Mouse (Mus musculus): ENCODE measurements around the gene Prdx6. TPM values are rescaled to one million over a fixed set of nuclear protein-coding genes. Genes with fewer than 3 reads are reported as not detected.

Gene Prdx6
- polyA plus RNA-seq, 1 experiment: 203 TPM

- no peak for TF ChIP-seq CEBPB (IDR thresholded peaks at IDR 0.05; ENCODE audit: insufficient read depth, poor library complexity, severe bottlenecking)
- TF ChIP-seq TCF12 (IDR thresholded peaks at IDR 0.05; ENCODE audit: insufficient read depth, poor library complexity, severe bottlenecking): no peak
- TF ChIP-seq E2F4 (IDR thresholded peaks at IDR 0.05; ENCODE audit: insufficient read depth): no peak
- no peak for TF ChIP-seq USF1 (IDR thresholded peaks at IDR 0.05; ENCODE audit: low read depth)
- TF ChIP-seq MAX (IDR thresholded peaks at IDR 0.05; ENCODE audit: low read depth): no peak
- TF ChIP-seq TCF3 (IDR thresholded peaks at IDR 0.05; ENCODE audit: insufficient read length, low read depth): no peak
- TF ChIP-seq POLR2A (IDR thresholded peaks at IDR 0.05; ENCODE audit: insufficient read length, low read depth): no peak
- no peak for TF ChIP-seq POLR2AphosphoS2 (IDR thresholded peaks at IDR 0.05; ENCODE audit: insufficient read length, low read depth)
- no peak for TF ChIP-seq MYOD1 (IDR thresholded peaks at IDR 0.05; ENCODE audit: control insufficient read depth in 1 of 3, insufficient read length in 2 of 3, low read depth in 2 of 3)
- no peak for TF ChIP-seq REST (IDR thresholded peaks at IDR 0.05; ENCODE audit: insufficient read depth, insufficient read length)
- no peak for TF ChIP-seq MYOG (IDR thresholded peaks at IDR 0.05; ENCODE audit: control insufficient read depth in 1 of 3, insufficient read depth in 1 of 3, insufficient read length in 2 of 3, low read depth in 2 of 3)
- no peak for TF ChIP-seq SRF (IDR thresholded peaks at IDR 0.05; ENCODE audit: control insufficient read depth, insufficient read length, low read depth)
- Histone ChIP-seq H3K27me3 (ENCODE audit: control insufficient read depth, insufficient read depth, insufficient read length) (no peaks in the 10 kb centered on the region), H3ac (ENCODE audit: control insufficient read depth, insufficient read length) (no peak overlapping the region), H3K4me2 (ENCODE audit: low read depth) (no peak overlapping the region), H3K4me3 (no peak overlapping the region), H3K79me2 (ENCODE audit: control insufficient read depth, insufficient read depth) (no peaks in the 10 kb centered on the region), H3K36me3 (ENCODE audit: control insufficient read depth, insufficient read depth) (no peaks in the 10 kb centered on the region)
These were observed 9.7 kb upstream of the Prdx6 start for GRCm38 (mm10) chr1:161260761-161261160.

DNA sequence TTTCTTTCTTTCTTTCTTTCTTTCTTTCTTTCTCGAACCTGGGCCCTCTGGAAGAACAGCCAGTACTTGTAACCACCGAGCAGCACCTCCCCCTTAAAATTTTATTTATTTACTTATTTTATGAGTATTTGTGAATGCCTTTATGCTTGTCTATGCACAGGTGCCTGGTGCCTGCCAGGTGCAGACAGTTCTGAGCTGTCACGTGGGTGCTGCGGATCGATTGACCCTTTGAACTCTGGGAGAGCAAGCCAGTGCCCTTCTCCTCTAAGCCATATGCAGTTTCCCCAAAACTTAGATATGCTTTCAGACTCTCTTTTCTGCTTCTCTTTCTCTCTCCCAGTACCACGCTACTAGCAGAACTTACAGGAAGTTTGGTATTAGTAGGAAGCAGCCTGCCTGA, 8.1 kb upstream of the Prdx6 start:
- H3ac ChIP-seq (ENCODE audit: control insufficient read depth, insufficient read length): no peak overlapping the region
- H3K79me2 ChIP-seq (ENCODE audit: control insufficient read depth, insufficient read depth): no peaks in the 10 kb centered on the region
- no peaks in the 10 kb centered on the region for H3K36me3 ChIP-seq (ENCODE audit: control insufficient read depth, insufficient read depth)
- no peaks in the 10 kb centered on the region for H3K27me3 ChIP-seq (ENCODE audit: control insufficient read depth, insufficient read depth, insufficient read length)
- H3K4me3 ChIP-seq: no peak overlapping the region
- no peak overlapping the region for H3K4me2 ChIP-seq (ENCODE audit: low read depth)
- TF ChIP-seq USF1 (IDR thresholded peaks at IDR 0.05; ENCODE audit: low read depth) (no peak), MYOD1 (IDR thresholded peaks at IDR 0.05; ENCODE audit: control insufficient read depth in 1 of 3, insufficient read length in 2 of 3, low read depth in 2 of 3) (no peak), POLR2AphosphoS2 (IDR thresholded peaks at IDR 0.05; ENCODE audit: insufficient read length, low read depth) (no peak), REST (IDR thresholded peaks at IDR 0.05; ENCODE audit: insufficient read depth, insufficient read length) (no peak), SRF (IDR thresholded peaks at IDR 0.05; ENCODE audit: control insufficient read depth, insufficient read length, low read depth) (no peak), MYOG (IDR thresholded peaks at IDR 0.05; ENCODE audit: control insufficient read depth in 1 of 3, insufficient read depth in 1 of 3, insufficient read length in 2 of 3, low read depth in 2 of 3) (no peak), E2F4 (IDR thresholded peaks at IDR 0.05; ENCODE audit: insufficient read depth) (no peak), MAX (IDR thresholded peaks at IDR 0.05; ENCODE audit: low read depth) (no peak), CEBPB (IDR thresholded peaks at IDR 0.05; ENCODE audit: insufficient read depth, poor library complexity, severe bottlenecking) (no peak), TCF12 (IDR thresholded peaks at IDR 0.05; ENCODE audit: insufficient read depth, poor library complexity, severe bottlenecking) (no peak), POLR2A (IDR thresholded peaks at IDR 0.05; ENCODE audit: insufficient read length, low read depth) (no peak), TCF3 (IDR thresholded peaks at IDR 0.05; ENCODE audit: insufficient read length, low read depth) (no peak)

DNA sequence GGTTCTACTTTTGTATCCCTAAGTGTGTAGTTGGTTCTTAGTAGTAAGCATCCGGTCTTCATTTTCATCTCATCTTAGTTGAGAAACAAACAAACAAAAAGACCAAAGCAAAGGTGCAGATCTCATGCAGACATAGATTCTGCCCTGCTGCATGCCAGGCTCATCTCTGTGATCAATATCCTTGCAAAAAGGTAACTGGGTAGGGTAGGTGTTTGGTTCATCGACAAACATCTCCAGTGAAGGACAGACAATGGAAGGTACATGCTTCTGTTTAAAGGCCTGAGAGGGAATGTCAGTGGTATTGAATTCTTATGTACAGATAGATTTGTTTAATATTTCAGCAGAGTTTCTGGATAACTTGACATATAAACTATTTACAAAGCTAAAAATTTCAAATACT, 7.3 kb upstream of the Prdx6 start:
- H3K27me3 ChIP-seq (ENCODE audit: control insufficient read depth, insufficient read depth, insufficient read length): no peaks in the 10 kb centered on the region
- H3K79me2 ChIP-seq (ENCODE audit: control insufficient read depth, insufficient read depth): no peaks in the 10 kb centered on the region
- H3K4me2 ChIP-seq (ENCODE audit: low read depth): no peak overlapping the region
- H3ac ChIP-seq (ENCODE audit: control insufficient read depth, insufficient read length): no peak overlapping the region
- TF ChIP-seq REST (IDR thresholded peaks at IDR 0.05; ENCODE audit: insufficient read depth, insufficient read length): no peak
- no peak for TF ChIP-seq MYOG (IDR thresholded peaks at IDR 0.05; ENCODE audit: control insufficient read depth in 1 of 3, insufficient read depth in 1 of 3, insufficient read length in 2 of 3, low read depth in 2 of 3)
- no peaks in the 10 kb centered on the region for H3K36me3 ChIP-seq (ENCODE audit: control insufficient read depth, insufficient read depth)
- no peak overlapping the region for H3K4me3 ChIP-seq

DNA sequence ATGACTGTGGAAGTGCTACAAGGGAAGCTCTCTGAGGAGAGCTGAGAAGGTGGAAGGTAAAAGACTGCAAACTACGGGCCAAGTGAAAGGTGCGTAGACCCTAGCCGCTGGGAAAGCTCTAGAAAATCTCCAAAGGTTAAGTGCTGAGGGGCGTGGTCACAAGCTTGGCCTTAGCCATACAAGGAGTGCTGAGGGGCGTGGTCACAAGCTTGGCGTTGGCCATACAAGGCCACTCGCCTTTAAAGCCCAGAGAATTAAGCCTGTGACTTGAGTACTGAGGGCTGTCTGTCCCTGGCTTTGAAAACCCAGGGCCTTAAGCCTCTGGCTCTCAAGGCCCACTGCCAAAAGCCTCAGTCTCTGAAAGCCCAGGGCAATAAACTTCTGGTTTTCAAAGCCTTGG, 5.9 kb upstream of the Prdx6 start:
- Histone ChIP-seq H3K79me2 (ENCODE audit: control insufficient read depth, insufficient read depth) (no peaks in the 10 kb centered on the region), H3K36me3 (ENCODE audit: control insufficient read depth, insufficient read depth) (no peaks in the 10 kb centered on the region), H3K4me3 (no peak overlapping the region), H3K27me3 (ENCODE audit: control insufficient read depth, insufficient read depth, insufficient read length) (no peaks in the 10 kb centered on the region), H3K4me2 (ENCODE audit: low read depth) (no peak overlapping the region), H3ac (ENCODE audit: control insufficient read depth, insufficient read length) (no peak overlapping the region)
- no peak for TF ChIP-seq MAX (IDR thresholded peaks at IDR 0.05; ENCODE audit: low read depth)
- TF ChIP-seq CEBPB (IDR thresholded peaks at IDR 0.05; ENCODE audit: insufficient read depth, poor library complexity, severe bottlenecking): no peak
- no peak for TF ChIP-seq SRF (IDR thresholded peaks at IDR 0.05; ENCODE audit: control insufficient read depth, insufficient read length, low read depth)
- TF ChIP-seq REST (IDR thresholded peaks at IDR 0.05; ENCODE audit: insufficient read depth, insufficient read length): no peak
- TF ChIP-seq POLR2AphosphoS2 (IDR thresholded peaks at IDR 0.05; ENCODE audit: insufficient read length, low read depth): no peak
- TF ChIP-seq POLR2A (IDR thresholded peaks at IDR 0.05; ENCODE audit: insufficient read length, low read depth): no peak
- no peak for TF ChIP-seq MYOG (IDR thresholded peaks at IDR 0.05; ENCODE audit: control insufficient read depth in 1 of 3, insufficient read depth in 1 of 3, insufficient read length in 2 of 3, low read depth in 2 of 3)
- no peak for TF ChIP-seq USF1 (IDR thresholded peaks at IDR 0.05; ENCODE audit: low read depth)
- TF ChIP-seq E2F4 (IDR thresholded peaks at IDR 0.05; ENCODE audit: insufficient read depth): no peak
- no peak for TF ChIP-seq TCF12 (IDR thresholded peaks at IDR 0.05; ENCODE audit: insufficient read depth, poor library complexity, severe bottlenecking)
- no peak for TF ChIP-seq MYOD1 (IDR thresholded peaks at IDR 0.05; ENCODE audit: control insufficient read depth in 1 of 3, insufficient read length in 2 of 3, low read depth in 2 of 3)
- TF ChIP-seq TCF3 (IDR thresholded peaks at IDR 0.05; ENCODE audit: insufficient read length, low read depth): no peak

DNA sequence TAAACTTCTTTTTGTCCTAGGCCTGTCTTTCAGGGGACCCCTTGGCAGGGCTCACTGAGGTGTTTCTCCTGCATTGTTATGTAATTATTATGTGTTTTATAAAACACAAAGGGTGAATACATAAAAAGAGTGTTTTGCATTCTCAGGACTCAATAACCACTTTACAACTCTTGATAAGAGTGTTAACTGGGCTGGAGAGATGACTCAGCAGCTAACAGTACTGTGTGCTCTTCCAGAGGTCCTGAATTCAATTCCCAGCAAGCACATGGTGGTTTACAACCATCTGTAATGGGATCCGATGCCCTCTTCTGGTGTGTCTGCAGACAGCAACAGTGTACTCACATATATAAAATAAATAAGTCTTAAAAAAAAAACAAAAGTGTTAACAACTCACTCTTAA, 3.3 kb upstream of the Prdx6 start:
- Histone ChIP-seq H3K4me2 (ENCODE audit: low read depth) (no peak overlapping the region), H3K79me2 (ENCODE audit: control insufficient read depth, insufficient read depth) (peaks cover 15% of the 10 kb centered on the region), H3ac (ENCODE audit: control insufficient read depth, insufficient read length) (no peak overlapping the region), H3K36me3 (ENCODE audit: control insufficient read depth, insufficient read depth) (no peaks in the 10 kb centered on the region), H3K27me3 (ENCODE audit: control insufficient read depth, insufficient read depth, insufficient read length) (no peaks in the 10 kb centered on the region), H3K4me3 (no peak overlapping the region)
- TF ChIP-seq MAX (IDR thresholded peaks at IDR 0.05; ENCODE audit: low read depth): no peak
- no peak for TF ChIP-seq TCF12 (IDR thresholded peaks at IDR 0.05; ENCODE audit: insufficient read depth, poor library complexity, severe bottlenecking)
- no peak for TF ChIP-seq TCF3 (IDR thresholded peaks at IDR 0.05; ENCODE audit: insufficient read length, low read depth)
- TF ChIP-seq E2F4 (IDR thresholded peaks at IDR 0.05; ENCODE audit: insufficient read depth): no peak
- TF ChIP-seq USF1 (IDR thresholded peaks at IDR 0.05; ENCODE audit: low read depth): no peak
- no peak for TF ChIP-seq POLR2A (IDR thresholded peaks at IDR 0.05; ENCODE audit: insufficient read length, low read depth)
- TF ChIP-seq MYOD1 (IDR thresholded peaks at IDR 0.05; ENCODE audit: control insufficient read depth in 1 of 3, insufficient read length in 2 of 3, low read depth in 2 of 3): no peak
- no peak for TF ChIP-seq POLR2AphosphoS2 (IDR thresholded peaks at IDR 0.05; ENCODE audit: insufficient read length, low read depth)
- no peak for TF ChIP-seq SRF (IDR thresholded peaks at IDR 0.05; ENCODE audit: control insufficient read depth, insufficient read length, low read depth)
- TF ChIP-seq MYOG (IDR thresholded peaks at IDR 0.05; ENCODE audit: control insufficient read depth in 1 of 3, insufficient read depth in 1 of 3, insufficient read length in 2 of 3, low read depth in 2 of 3): no peak
- no peak for TF ChIP-seq REST (IDR thresholded peaks at IDR 0.05; ENCODE audit: insufficient read depth, insufficient read length)
- no peak for TF ChIP-seq CEBPB (IDR thresholded peaks at IDR 0.05; ENCODE audit: insufficient read depth, poor library complexity, severe bottlenecking)

Measured in myocyte (in vitro differentiated cells).